Mouse (Mus musculus): ENCODE data around the gene Gss. TPM values are rescaled to one million over a fixed set of nuclear protein-coding genes. Genes with fewer than 3 reads are reported as not detected.

Gss gene
- polyA plus RNA-seq, 1 experiment from 2014 or later: 43.4 TPM

GRCm38 (mm10) chr2:155536292-155536691, 56.3 kb downstream of the Gss start:
- H3K4me3 ChIP-seq (replicated peaks): no peak overlapping the region
- no peak overlapping the region for H3K9ac ChIP-seq
- H3K27ac ChIP-seq: no peak overlapping the region
- H3K4me1 ChIP-seq: no peaks in the 10 kb centered on the region
- ATAC-seq (ENCODE audit: insufficient read depth, low FRiP score, low read depth): no peak
- no peak overlapping the region for H3K4me2 ChIP-seq
- H3K9me3 ChIP-seq: no peaks in the 10 kb centered on the region
- no peaks in the 10 kb centered on the region for H3K36me3 ChIP-seq
- no peaks in the 10 kb centered on the region for H3K27me3 ChIP-seq (replicated peaks)

- no peak for ATAC-seq (ENCODE audit: insufficient read depth, low FRiP score, low read depth)
- no peak overlapping the region for H3K4me2 ChIP-seq
- H3K9me3 ChIP-seq: no peaks in the 10 kb centered on the region
- no peak overlapping the region for H3K4me3 ChIP-seq (replicated peaks)
- H3K9ac ChIP-seq: no peak overlapping the region
- no peaks in the 10 kb centered on the region for H3K36me3 ChIP-seq
- no peaks in the 10 kb centered on the region for H3K27me3 ChIP-seq (replicated peaks)
- WGBS: 58% methylated on average over 5 of the region's 5 CpGs
- no peaks in the 10 kb centered on the region for H3K4me1 ChIP-seq
- no peak overlapping the region for H3K27ac ChIP-seq
Observed at GRCm38 (mm10) chr2:155527367-155527766, 65.2 kb downstream of the Gss start.

DNA sequence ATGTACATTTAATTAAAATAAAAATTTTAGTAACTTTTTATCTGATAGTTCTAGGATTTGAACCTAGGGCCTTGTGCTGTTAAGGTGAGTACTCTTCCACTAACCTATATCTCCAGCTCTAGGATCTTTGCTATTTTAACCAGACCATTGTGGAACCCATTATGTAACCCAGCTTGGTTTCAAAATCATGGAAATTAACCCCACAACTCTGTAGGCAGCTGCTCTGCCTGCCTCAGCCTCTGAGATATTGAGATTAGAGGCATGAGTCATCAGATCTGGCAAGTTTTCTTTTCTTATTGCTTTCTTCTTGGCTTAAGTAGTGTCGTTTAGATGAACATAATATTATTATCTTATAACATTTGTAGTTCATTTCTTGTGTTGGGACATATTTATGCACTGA, 68.2 kb downstream of the Gss start:
- H3K27ac ChIP-seq: no peak overlapping the region
- H3K27me3 ChIP-seq (replicated peaks): no peaks in the 10 kb centered on the region
- H3K36me3 ChIP-seq: no peaks in the 10 kb centered on the region
- no peaks in the 10 kb centered on the region for H3K4me1 ChIP-seq
- no peak overlapping the region for H3K9ac ChIP-seq
- H3K9me3 ChIP-seq: no peaks in the 10 kb centered on the region
- ATAC-seq (ENCODE audit: insufficient read depth, low FRiP score, low read depth): no peak
- WGBS: 58% methylated on average over 1 of the region's 1 CpGs
- no peak overlapping the region for H3K4me3 ChIP-seq (replicated peaks)
- no peak overlapping the region for H3K4me2 ChIP-seq

DNA sequence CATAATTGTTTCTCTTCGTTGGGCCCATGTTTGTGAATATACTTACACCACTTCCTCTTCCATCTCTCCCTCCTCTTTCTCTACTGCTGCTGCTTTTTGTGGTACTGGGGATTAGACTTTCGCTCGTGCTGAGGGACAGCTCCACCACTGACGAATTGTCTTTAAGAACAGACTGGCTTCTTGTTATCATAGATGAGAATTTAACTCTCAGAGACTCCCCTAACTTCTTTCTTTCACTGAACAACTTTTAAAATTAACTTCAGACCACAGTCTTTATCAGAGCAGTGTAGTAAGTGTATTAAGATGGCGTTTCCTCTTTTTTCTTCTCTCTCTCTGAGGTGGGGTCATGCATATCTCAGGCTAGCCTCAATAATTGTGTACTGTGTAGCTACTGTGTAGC, 68.9 kb downstream of the Gss start:
- no peak for ATAC-seq (ENCODE audit: insufficient read depth, low FRiP score, low read depth)

DNA sequence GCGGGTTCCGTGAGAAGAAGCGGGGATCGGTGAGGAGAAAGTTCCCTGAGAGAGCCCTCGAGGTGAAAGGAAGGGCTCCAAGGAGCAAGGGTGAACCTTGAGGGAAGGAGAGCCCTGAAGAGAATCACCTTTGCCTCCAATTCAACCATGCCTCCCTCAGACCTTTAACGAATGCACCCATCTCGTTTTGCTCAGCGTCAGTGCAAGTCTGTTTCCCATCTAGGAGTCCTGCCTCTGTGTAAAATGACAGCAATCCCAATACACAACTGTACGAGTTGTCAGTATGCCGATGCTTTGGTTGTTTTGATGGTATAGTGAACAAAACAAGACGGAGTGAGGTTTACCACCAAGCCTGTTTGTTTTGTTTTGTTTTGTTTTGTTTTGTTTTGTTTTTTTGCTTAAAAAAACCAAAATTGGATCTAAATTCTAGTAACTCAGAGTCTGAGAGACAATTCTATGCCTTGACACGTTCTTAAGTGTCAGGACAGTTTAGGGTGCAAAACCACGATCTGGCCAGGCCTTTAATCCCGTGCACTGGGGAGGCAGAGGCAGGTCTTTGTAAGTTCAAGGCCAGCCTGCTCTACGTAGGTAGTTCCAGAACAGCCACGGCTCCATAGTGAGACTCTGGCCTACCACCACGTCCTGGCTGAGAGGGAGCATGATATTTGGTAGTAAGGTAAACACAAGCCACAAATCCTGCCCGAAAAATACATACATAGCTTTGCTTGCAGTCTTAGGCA, 73.9 kb downstream of the Gss start:
- Histone ChIP-seq H3K4me3 (replicated peaks) (peak overlapping the region; percentile 92), H3K4me2 (peak overlapping the region; percentile 94), H3K9ac (peak overlapping the region; percentile 63), H3K27me3 (replicated peaks) (peaks cover 3% of the 10 kb centered on the region; the same call in 1 of the 2 replicates), H3K36me3 (no peaks in the 10 kb centered on the region), H3K9me3 (no peaks in the 10 kb centered on the region), H3K4me1 (peaks cover 11% of the 10 kb centered on the region; the same call in 1 of the 2 replicates), H3K27ac (peak overlapping the region; percentile 73; the same call in 1 of the 2 replicates)
- WGBS: 24% methylated on average over 18 of the region's 18 CpGs
- ATAC-seq (ENCODE audit: insufficient read depth, low FRiP score, low read depth): no peak

More for the DNA sequence above, 68.9 kb downstream of the Gss start:
- H3K4me3 ChIP-seq (replicated peaks): no peak overlapping the region
- H3K27ac ChIP-seq: no peak overlapping the region
- H3K36me3 ChIP-seq: no peaks in the 10 kb centered on the region
- WGBS: 53% methylated on average over 5 of the region's 5 CpGs
- no peaks in the 10 kb centered on the region for H3K27me3 ChIP-seq (replicated peaks)
- no peaks in the 10 kb centered on the region for H3K9me3 ChIP-seq
- H3K9ac ChIP-seq: no peak overlapping the region
- no peaks in the 10 kb centered on the region for H3K4me1 ChIP-seq
- H3K4me2 ChIP-seq: no peak overlapping the region

- ATAC-seq (ENCODE audit: insufficient read depth, low FRiP score, low read depth): peak; percentile 99
- Histone ChIP-seq H3K36me3 (no peaks in the 10 kb centered on the region), H3K9ac (peak within 1 kb of the TSS; percentile 63), H3K4me3 (replicated peaks) (peak within 1 kb of the TSS; percentile 92), H3K9me3 (no peaks in the 10 kb centered on the region), H3K27ac (peak within 1 kb of the TSS; percentile 73), H3K4me1 (peaks cover 11% of the 10 kb centered on the region; the same call in 1 of the 2 replicates), H3K27me3 (replicated peaks) (peaks cover 3% of the 10 kb centered on the region; the same call in 1 of the 2 replicates), H3K4me2 (peak within 1 kb of the TSS; percentile 94)
- 3% methylated on average over 70 of the region's 70 CpGs for WGBS
Observed at GRCm38 (mm10) chr2:155517455-155518423, 74.9 kb downstream of the Gss start, which contains the start of the genes Acss2 and Ggt7. TSS of gene Acss2 (plus strand) at chr2:155517948. TSS of gene Ggt7 (minus strand) at chr2:155518237.

DNA sequence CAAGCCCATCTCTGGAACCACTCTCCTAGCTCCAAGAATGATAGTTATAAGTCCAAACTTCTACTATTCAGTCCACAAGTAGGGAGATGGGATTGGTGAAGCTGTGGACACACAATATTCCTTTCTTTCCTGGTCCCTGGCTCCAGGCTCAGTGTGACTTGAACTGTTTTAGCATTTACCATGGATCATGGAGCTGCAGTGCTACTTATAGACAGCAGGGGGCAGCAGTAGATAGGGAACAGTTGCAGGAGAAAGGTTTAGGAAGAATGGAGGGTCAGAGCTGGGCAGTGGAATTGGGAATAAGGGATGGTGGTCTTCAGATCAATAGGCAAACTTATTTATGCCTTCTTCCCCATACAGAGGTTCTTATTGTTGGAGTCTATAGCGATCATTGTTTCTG, 76.7 kb downstream of the Gss start:
- Histone ChIP-seq H3K27ac (no peak overlapping the region), H3K27me3 (replicated peaks) (peaks cover 3% of the 10 kb centered on the region; the same call in 1 of the 2 replicates), H3K9me3 (no peaks in the 10 kb centered on the region), H3K36me3 (no peaks in the 10 kb centered on the region), H3K9ac (no peak overlapping the region), H3K4me2 (no peak overlapping the region), H3K4me3 (replicated peaks) (no peak overlapping the region), H3K4me1 (peaks cover 11% of the 10 kb centered on the region; the same call in 1 of the 2 replicates)
- ATAC-seq (ENCODE audit: insufficient read depth, low FRiP score, low read depth): no peak
- WGBS: 6% methylated on average over 1 of the region's 1 CpGs

DNA sequence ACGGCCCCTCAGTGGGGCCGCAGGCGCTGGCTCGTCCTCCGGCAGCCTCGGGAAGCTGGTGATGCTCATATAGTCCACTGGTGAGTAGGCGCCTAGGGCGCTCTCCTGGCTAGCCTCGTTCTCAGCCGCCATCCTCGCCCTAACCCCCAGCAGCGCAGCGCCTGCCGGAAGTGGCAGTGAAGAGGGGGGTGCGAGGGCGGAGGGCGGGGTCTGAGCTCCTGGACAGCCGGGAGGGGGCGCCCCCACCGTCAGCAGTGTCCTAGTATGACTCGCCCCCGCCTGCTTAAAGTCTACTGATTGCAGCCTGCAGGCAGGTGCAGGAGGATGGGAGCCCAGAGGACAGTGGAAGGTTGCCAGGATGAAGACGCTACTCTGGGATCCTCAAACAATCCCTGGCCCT, 77.9 kb downstream of the Gss start:
- peaks cover 11% of the 10 kb centered on the region; the same call in 1 of the 2 replicates for H3K4me1 ChIP-seq
- 2% methylated on average over 23 of the region's 23 CpGs for WGBS
- H3K9me3 ChIP-seq: no peaks in the 10 kb centered on the region
- H3K9ac ChIP-seq: peak overlapping the region; percentile 4; the same call in 1 of the 2 replicates
- no peaks in the 10 kb centered on the region for H3K36me3 ChIP-seq
- H3K27ac ChIP-seq: no peak overlapping the region
- H3K4me2 ChIP-seq: peak overlapping the region; percentile 67
- ATAC-seq (ENCODE audit: insufficient read depth, low FRiP score, low read depth): no peak
- H3K27me3 ChIP-seq (replicated peaks): peaks cover 3% of the 10 kb centered on the region; the same call in 1 of the 2 replicates
- H3K4me3 ChIP-seq (replicated peaks): peak overlapping the region; percentile 36

DNA sequence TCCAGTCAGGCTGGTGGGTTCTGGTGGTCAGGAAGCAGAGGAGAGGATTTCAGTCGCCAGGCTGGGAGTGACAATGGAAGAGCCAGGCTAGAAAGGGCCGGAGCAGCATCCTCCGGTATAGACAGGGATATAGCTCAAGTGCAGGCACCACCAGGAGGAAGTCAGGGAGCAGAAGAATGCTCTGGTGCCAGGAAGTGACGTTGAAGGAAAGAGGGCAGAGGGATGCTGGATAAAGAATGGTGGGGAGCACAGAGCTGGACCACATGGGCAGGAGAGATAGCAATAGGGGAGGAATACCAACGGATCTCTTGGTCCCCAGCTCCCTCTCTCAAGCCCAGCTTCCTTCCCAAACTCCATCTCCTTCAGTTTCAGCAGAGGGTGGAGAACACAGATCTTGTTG, 79.1 kb downstream of the Gss start:
- H3K9ac ChIP-seq: no peak overlapping the region
- H3K4me2 ChIP-seq: no peak overlapping the region
- no peak overlapping the region for H3K27ac ChIP-seq
- no peak overlapping the region for H3K4me3 ChIP-seq (replicated peaks)
- no peak for ATAC-seq (ENCODE audit: insufficient read depth, low FRiP score, low read depth)
- H3K9me3 ChIP-seq: no peaks in the 10 kb centered on the region
- WGBS: 60% methylated on average over 5 of the region's 5 CpGs
- peaks cover 3% of the 10 kb centered on the region; the same call in 1 of the 2 replicates for H3K27me3 ChIP-seq (replicated peaks)
- H3K4me1 ChIP-seq: peaks cover 10% of the 10 kb centered on the region; the same call in 1 of the 2 replicates
- no peaks in the 10 kb centered on the region for H3K36me3 ChIP-seq

Data from stomach, embryonic 15.5 days (tissue).